Mouse (Mus musculus) spleen, postnatal 4 days (tissue): ENCODE measurements around the gene Cyb5r2.
A peak's percentile ranks its signal among the peaks of the same experiment; 100 is the strongest.

Source experiments
- DNase-seq, 2 experiments: peaks; one replicate each; pipeline ENCODE4 v3.0.0; 2022; ENCODE audit warnings: low spot score in 2 of 2

Gene Cyb5r2

GRCm38 (mm10) chr7:107722536-107722935 is 35.3 kb downstream of the Cyb5r2 start:
- no peak for DNase-seq

DNA sequence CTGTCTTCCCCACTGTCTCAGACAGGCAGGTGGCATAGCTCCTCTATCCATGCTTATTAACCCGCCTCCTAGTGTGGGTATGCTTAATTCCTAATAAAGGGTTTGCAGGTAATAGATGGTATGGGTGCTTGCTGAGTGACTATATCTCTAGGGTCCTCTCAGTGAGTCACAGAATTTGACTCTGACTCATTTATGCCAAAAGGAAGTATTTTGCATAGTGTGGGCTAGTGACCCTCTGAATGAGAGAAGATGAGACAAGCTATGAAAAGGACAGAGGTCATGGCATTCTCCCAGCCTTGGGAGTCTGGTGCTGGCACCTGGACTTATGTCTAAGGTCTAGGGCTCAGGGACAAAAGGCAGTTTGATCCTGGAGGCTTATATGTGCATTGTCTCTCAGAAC is 37.1 kb downstream of the Cyb5r2 start:
- DNase-seq, result no peak

DNA sequence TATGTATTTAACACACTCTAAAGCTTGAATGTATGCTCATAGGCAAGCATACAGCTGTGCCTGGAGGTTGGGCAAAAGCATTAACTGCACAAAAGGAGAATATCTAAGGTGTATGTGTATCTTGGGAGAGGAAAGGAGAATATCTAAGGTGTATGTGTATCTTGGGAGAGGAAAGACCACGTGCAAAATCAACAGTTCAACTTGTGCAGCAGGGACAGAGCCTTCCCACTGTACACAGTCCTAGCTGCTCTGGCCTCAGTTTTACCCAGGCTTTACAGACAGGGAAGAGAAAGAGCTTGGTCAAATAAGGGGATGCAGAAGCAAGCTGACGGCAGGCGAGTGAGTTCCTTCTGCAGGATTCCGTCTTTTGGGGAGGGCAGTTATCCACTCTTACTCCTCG is 43.8 kb downstream of the Cyb5r2 start:
- DNase-seq, result no peak

DNA sequence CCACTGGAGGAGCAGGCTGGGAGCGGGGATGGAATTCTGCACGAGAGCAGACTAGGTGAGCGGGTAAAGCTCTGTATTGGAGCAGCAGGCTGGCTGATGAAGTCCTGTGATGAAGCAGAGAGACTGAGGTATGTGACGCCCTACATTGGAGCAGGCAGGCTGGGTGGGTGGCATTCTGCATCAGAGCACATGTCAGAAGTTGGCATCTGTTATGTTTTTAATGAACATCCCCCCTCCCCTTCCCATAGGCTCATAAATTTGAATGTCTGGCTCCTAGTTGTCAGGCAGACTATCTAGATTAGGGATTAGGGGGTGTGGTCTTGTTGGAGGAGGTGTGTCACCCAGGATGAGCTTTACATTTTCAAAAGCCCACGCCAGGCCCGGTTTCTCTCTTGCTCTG is 45.1 kb downstream of the Cyb5r2 start:
- DNase-seq, result no peak

DNA sequence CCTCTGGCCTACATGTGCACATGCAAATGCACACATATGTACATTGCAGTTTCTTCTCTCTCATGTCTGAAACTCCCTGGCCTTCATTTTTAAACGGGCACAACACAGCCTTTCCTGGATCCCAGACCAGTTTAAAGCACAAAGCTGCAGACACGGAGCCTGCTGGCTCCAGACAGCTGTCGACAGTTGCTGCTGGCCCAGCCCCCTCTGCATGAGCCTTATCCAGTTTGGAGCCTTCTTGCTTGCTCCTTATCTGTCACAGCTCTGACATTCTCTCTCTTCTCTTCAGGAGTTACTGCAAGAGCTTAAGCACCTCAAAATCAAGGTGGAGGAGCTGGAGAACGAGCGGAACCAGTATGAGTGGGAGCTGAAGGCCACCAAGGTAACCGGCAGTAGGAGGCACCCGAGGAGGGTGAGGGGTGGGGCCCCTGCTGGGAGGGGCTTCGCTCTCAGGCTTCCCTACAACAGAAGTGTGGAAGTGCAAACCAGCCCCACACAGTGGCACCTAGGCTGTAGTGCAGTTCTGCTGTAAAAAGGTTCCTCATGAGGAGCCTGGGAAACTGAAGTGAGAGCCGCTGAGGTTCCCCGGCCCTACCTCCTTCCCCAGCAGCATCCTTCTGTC is 49.2 kb downstream of the Cyb5r2 start:
- peak; percentile 72 to 79 for DNase-seq

DNA sequence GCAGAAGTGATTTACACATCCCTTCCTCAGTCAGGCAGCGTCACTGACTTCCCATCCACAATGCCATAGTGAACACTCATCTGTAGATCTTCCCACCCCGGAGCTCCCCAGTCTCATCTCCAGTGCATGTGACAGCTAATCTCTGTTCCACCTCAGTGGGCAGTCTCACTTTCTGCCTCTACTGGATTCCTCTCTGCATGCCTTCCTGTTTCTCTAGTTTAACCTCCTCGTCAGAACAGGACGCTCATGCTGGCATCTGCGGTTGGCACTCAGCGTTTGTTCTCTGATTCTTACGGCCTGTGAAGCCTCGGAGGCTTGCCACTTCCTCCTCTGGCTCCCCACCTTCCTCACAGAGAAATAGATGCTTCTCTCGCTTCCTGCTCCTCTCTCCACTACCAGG is 50.2 kb downstream of the Cyb5r2 start:
- DNase-seq, result peak; percentile 43 to 68

- no peak for DNase-seq
Measured at GRCm38 (mm10) chr7:107705941-107706340, 51.9 kb downstream of the Cyb5r2 start.

GRCm38 (mm10) chr7:107702461-107703380 is 55.1 kb downstream of the Cyb5r2 start:
- DNase-seq, result no peak

- DNase-seq, result no peak
Measured at GRCm38 (mm10) chr7:107700646-107701045, 57.2 kb downstream of the Cyb5r2 start.

DNA sequence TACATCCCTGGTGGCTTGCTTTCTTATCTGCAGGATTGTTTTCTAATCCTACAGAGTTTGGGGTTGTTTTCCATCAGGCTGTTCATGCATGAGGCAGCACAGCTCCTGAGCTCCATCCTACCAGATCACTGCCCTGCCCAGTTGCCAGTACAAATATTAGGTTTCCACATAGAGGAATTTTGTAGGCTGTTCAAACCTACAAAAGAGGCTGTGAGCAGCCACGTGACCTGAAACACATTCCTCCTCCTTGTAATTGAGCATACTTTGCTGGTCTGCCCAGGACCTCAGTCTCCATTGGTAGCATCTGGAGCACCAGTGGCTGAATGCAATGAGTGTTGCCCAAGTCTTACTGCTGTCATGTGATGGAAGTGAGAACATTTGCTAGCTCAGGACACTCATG is 57.9 kb downstream of the Cyb5r2 start:
- DNase-seq, result no peak
